Mouse (Mus musculus) olfactory bulb, adult 2 months (tissue): Measurements from ENCODE around the gene Bco1. TPM values are rescaled to one million over a fixed set of nuclear protein-coding genes. Genes with fewer than 3 reads are reported as not detected.

ENCODE experiments used
- H3K27ac ChIP-seq: fragments of 200-500 bp; 2 replicates; pipeline ENCODE4 v1.5.1; 2012; ENCODE audit warnings: low read depth, low read length; ENCODE audit not compliant: insufficient read depth
- H3K4me1 ChIP-seq: fragments of 200-500 bp; 2 replicates; pipeline ENCODE4 v1.6.1; 2012; ENCODE audit warnings: low read length; ENCODE audit not compliant: control insufficient read depth, insufficient read depth
- H3K4me3 ChIP-seq: fragments of 200-500 bp; 2 replicates; pipeline ENCODE4 v1.5.1; 2012; ENCODE audit warnings: mild to moderate bottlenecking, low read depth, low read length, moderate library complexity; ENCODE audit not compliant: insufficient read depth
- CTCF ChIP-seq: fragments of 200-500 bp; IDR thresholded peaks from 2 replicates; pipeline ENCODE4 v1.5.1; 2012; ENCODE audit warnings: low read depth, mild to moderate bottlenecking, low read length, moderate library complexity; ENCODE audit not compliant: insufficient read depth
- POLR2A ChIP-seq: fragments of 200-500 bp; IDR thresholded peaks from 2 replicates; pipeline ENCODE4 v1.6.1; 2012; ENCODE audit warnings: mild to moderate bottlenecking, low read depth, low read length, moderate library complexity; ENCODE audit not compliant: insufficient read depth
- WGBS: fragments of 180-500 bp; shearing (Covaris S2); methylation state at CpG from one replicate; pipeline ENCODE4 v1.1.7; 2018; 5-methylcytosine and 5-hydroxymethylcytosine counted together
- polyA plus RNA-seq: library from polyadenylated mRNA; stranded (reverse); fragments of >200 nt; gene quantifications from 2 replicates; pipeline ENCODE4 v1.2.4, GENCODE M21; 2012; ENCODE audit warnings: low replicate concordance; ENCODE audit not compliant: missing spikeins, insufficient read depth, insufficient read length

Gene Bco1
- polyA plus RNA-seq, 1 experiment: not detected

DNA sequence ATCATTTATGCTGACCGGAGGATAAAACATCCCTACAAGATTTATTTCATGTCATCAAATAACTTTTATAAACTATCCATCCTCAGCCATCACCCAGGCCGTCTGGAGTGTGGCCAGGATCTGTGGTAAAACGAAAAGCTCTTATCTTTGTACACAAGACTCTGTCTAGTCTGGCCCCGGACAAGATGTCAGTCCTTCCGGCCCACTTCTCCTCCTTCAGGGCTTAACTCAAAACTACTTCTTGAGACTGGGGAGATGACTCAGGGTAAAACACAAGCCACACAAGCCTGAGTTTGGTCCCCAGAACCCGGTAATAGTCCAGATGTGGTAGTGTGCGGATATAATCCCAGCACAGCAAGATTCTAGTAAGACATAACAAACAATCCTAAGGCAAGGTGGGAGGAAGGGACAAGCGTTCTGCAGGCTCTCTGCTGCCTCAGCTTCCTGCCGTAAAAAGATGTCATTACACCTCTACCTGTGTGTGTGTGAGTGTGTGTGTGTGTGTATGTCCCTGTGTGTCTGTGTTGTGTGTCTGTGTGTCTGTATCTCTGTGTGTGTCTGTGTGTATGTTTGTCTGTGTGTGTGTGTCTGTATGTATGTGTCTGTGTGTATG is 12.6 kb upstream of the Bco1 start:
- Histone ChIP-seq H3K4me1 (no peaks in the 10 kb centered on the region), H3K4me3 (no peak overlapping the region), H3K27ac (no peak overlapping the region)
- TF ChIP-seq CTCF (no peak), POLR2A (no peak)
- 76% methylated on average over 9 of the region's 9 CpGs for WGBS

DNA sequence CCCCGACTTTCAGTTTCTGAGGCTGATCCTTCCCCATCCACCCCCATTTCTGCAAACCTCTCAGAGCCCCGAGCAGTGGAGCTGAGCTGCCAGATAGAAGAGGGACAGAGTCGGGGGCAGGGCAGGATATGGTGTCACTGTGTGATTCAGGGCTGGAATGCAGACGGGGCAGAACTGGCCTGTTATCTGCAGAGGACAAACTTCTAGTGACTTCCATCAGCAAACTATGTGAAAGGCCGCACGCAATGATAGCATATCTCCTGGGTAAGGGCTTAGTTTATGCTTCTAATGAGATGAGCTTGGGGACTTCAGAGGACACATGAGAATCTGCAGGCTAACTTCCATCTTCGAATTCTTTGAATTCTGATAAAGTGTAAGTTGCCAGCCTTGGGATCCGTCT is 10.1 kb upstream of the Bco1 start:
- no peak overlapping the region for H3K4me3 ChIP-seq
- no peak overlapping the region for H3K27ac ChIP-seq
- WGBS: 79% methylated on average over 8 of the region's 8 CpGs
- no peaks in the 10 kb centered on the region for H3K4me1 ChIP-seq
- TF ChIP-seq POLR2A: no peak
- no peak for TF ChIP-seq CTCF

DNA sequence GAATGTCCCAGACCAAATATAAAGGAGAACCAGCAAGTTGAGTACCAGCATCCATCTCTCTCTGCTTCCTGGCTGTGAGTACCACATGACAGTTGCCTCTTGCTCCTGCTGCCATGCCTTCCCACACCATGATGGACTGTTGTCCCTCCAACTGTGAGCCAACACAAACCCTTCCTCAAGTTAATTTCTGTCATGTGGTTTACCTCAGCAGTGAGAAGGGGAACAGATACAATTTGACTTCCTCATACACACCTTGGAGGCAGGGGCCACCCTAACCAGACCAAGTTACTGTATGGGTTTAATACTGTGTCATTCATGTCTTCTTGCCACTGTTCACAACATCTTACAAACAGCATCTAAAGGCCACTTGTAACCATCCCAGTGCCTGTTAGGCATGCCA is 8.6 kb upstream of the Bco1 start:
- H3K27ac ChIP-seq: no peak overlapping the region
- no peaks in the 10 kb centered on the region for H3K4me1 ChIP-seq
- H3K4me3 ChIP-seq: no peak overlapping the region
- TF ChIP-seq CTCF: no peak
- TF ChIP-seq POLR2A: no peak

DNA sequence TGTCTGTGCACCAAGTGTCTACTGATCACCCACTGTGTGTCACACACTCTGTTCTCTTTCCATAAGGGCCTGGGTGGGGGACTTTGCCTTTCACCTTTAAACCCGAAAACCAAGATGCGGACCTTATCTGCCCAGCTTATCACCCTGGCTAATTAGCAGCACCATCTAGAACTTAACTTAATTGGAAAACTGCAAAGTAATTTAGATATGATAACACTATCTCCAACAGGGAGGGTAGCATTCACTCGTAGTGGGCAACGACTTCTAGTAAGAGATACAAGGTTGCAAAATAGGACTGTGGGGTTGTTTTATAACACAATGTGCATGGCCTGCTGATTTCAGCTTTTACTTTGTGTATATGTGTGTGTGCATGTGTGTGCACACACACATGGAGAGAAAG is 5.9 kb upstream of the Bco1 start:
- WGBS: 96% methylated on average over 4 of the region's 4 CpGs
- TF ChIP-seq CTCF (no peak), POLR2A (no peak)

DNA sequence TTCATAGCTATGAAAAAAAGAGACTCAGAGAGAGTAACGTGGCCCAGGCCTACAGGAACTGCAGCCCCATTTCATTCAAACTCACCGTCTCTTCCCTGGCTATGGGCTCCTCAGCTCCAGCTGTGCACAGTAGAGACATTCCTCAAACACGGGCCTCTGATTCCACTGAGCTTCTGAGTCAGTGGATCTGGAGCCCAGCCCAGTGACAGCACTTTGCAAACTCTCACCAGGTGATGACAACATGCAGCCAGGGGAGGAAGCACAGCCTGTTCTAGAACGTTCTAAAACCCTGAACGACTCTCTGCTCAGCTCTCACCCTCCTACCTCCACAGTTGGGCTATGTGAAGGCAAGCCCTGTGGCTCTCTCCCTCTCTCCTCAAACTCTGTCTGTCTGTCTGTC is 1.6 kb upstream of the Bco1 start:
- Histone ChIP-seq H3K27ac (no peak overlapping the region), H3K4me1 (peaks cover 4% of the 10 kb centered on the region), H3K4me3 (no peak overlapping the region)
- 58% methylated on average over 5 of the region's 5 CpGs for WGBS
- no peak for TF ChIP-seq CTCF
- no peak for TF ChIP-seq POLR2A

More for the DNA sequence above, 5.9 kb upstream of the Bco1 start:
- Histone ChIP-seq H3K4me1 (no peaks in the 10 kb centered on the region), H3K27ac (no peak overlapping the region), H3K4me3 (no peak overlapping the region)

DNA sequence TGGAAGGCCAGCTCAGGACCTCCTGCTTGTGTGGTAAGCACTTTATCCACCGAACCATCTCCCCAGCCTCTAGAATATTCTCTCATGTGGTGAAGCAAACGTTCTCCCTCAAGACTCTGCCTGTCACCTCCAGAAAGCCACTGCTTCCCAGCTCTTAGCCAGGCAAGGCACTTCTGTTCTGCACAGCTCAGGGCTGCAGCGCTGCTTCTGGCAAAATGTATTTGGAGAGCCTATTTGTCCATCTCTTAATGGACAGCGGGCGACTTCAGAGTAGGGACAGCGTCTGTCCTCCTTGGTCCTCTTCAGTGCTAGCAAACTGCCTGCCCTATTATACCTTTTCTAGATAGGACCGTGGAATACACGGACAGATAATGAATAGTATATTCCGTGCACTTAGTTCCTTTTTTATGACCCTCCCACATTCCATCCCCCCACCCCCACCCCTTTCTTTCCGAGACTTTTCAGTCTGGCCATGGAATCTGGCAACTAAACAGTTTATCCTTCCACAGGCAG is 1.5 kb downstream of the Bco1 start:
- 44% methylated on average over 10 of the region's 10 CpGs for WGBS
- Histone ChIP-seq H3K4me1 (peaks cover 4% of the 10 kb centered on the region), H3K4me3 (no peak overlapping the region), H3K27ac (no peak overlapping the region)
- TF ChIP-seq POLR2A: no peak
- no peak for TF ChIP-seq CTCF

DNA sequence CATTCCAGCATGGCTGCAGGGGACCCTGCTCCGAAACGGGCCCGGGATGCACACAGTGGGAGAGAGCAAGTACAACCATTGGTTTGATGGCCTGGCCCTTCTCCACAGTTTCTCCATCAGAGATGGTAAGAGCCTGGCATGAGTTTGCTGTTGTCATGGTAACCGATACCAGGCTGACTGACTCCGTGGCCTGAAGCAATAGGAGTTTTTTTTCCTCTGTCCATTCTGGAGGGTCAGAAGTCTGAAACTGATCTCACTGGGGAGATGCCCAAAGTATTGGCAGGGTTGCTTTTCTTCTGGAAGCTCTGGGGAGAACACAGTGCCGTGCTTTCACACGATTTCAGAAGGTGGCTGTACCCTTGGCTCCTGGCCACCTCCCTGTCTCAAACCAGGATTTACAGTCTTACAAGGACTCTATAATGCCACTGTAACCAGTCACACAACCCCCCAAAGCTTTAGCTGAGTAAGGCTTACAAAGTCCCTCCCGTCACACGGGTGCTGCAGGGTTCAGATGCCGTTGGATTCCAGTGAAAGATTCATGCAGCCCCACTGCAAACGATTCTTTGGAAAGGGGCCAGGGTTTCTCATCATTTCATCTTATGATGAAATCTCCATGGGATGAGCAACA is 2.0 kb downstream of the Bco1 start:
- 23% methylated on average over 11 of the region's 11 CpGs for WGBS
- Histone ChIP-seq H3K27ac (no peak overlapping the region), H3K4me1 (peaks cover 4% of the 10 kb centered on the region), H3K4me3 (no peak overlapping the region)
- TF ChIP-seq POLR2A: no peak
- TF ChIP-seq CTCF: no peak

DNA sequence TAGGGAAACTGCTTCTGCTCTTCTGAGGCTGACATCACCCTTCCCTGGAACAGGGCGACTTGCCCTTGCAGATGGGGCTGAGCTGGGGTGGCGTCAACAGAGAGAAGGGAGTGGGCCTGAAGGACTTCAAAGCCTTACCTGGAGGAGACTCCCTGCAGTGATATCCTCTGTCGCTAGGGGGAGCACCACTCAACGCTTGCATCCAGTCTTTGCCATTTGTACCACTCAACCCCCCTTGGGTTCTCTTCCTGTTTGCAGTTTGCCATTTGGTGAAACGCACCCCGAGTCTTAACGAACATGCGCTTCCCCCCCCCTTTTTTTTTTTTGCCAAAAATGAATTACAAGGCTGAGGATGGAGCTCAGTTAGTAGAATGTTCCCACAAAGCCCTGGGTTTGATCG is 11.9 kb downstream of the Bco1 start:
- no peaks in the 10 kb centered on the region for H3K4me1 ChIP-seq
- no peak overlapping the region for H3K4me3 ChIP-seq
- no peak overlapping the region for H3K27ac ChIP-seq
- 20% methylated on average over 9 of the region's 9 CpGs for WGBS
- TF ChIP-seq POLR2A: no peak
- TF ChIP-seq CTCF: peak; percentile 44

DNA sequence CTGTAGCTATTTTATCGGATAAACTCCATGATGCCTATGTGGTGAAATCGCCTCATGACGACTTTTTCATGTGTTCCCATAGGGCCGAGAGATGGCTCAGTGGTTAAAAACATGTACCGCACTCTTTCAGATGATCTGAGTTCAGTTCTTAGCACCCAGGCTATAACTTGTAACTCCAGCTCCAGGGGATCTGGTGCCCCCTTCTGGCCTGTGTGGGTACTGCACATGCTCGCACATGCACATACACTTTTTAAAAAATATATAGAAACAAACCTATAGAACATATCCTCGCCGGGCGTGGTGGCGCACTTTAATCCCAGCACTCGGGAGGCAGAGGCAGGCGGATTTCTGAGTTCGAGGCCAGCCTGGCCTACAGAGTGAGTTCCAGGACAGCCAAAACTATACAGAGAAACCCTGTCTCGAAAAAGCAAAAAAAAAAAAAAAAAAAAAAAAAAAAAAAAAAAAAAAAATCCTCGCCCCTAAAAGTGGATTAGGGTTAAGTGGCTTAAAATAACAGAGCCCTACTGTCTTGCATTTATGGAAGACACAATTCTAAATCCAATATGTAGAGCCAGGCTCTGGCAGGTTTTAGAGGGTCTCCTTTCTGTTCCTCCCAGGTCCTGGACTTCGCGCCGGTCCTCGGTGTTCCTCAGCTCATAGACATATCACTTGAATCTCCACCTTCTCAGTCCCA is 13.5 kb downstream of the Bco1 start:
- TF ChIP-seq POLR2A (no peak), CTCF (no peak)
- no peak overlapping the region for H3K27ac ChIP-seq
- WGBS: 92% methylated on average over 19 of the region's 19 CpGs
- no peaks in the 10 kb centered on the region for H3K4me1 ChIP-seq
- no peak overlapping the region for H3K4me3 ChIP-seq
